Mouse (Mus musculus) liver, embryonic 11.5 days (tissue): ENCODE data around the gene Hand1. TPM values are rescaled to one million over a fixed set of nuclear protein-coding genes. Genes with fewer than 3 reads are reported as not detected.

ENCODE experiments used
- ATAC-seq: fragments of 200-750 bp; cut with Nextera tagmentation; replicated peaks from 2 replicates; pipeline ENCODE4 v1.8.0; 2017; ENCODE audit warnings: moderate number of reproducible peaks, mild to moderate bottlenecking, moderate TSS enrichment, moderate library complexity; ENCODE audit not compliant: low FRiP score
- DNase-seq: peaks from one replicate; pipeline ENCODE4 v3.0.0-alpha.2; 2017; ENCODE audit warnings: low spot score
- H3K27ac ChIP-seq: fragments of 300-500 bp; sonication (generic); 2 replicates; pipeline ENCODE4 v1.5.1; 2014; ENCODE audit warnings: mild to moderate bottlenecking, low read depth, low read length, control low read depth
- H3K27me3 ChIP-seq: fragments of 300-500 bp; sonication (generic); replicated peaks from 2 replicates; pipeline ENCODE4 v1.6.1; 2014; ENCODE audit warnings: low read length, mixed read lengths; ENCODE audit not compliant: control insufficient read depth, insufficient read depth
- H3K36me3 ChIP-seq: fragments of 300-500 bp; sonication (generic); 2 replicates; pipeline ENCODE4 v1.6.1; 2014; ENCODE audit warnings: mild to moderate bottlenecking, low read length, moderate library complexity, mixed read lengths; ENCODE audit not compliant: control insufficient read depth, insufficient read depth
- H3K4me1 ChIP-seq: fragments of 300-500 bp; sonication (generic); replicated peaks from 2 replicates; pipeline ENCODE4 v1.6.1; 2014; ENCODE audit warnings: low read length, mixed read lengths; ENCODE audit not compliant: control insufficient read depth, insufficient read depth
- H3K4me2 ChIP-seq: fragments of 300-500 bp; sonication (generic); 2 replicates; pipeline ENCODE4 v1.6.1; 2014; ENCODE audit warnings: mild to moderate bottlenecking, control low read depth, moderate library complexity
- H3K4me3 ChIP-seq: fragments of 300-500 bp; sonication (generic); 2 replicates; pipeline ENCODE4 v1.5.1; 2014; ENCODE audit warnings: low read depth, low read length, control low read depth
- H3K9ac ChIP-seq: fragments of 300-500 bp; sonication (generic); 2 replicates; pipeline ENCODE4 v1.6.1; 2014; ENCODE audit warnings: low read depth, low read length, control low read depth
- H3K9me3 ChIP-seq: fragments of 300-500 bp; sonication (generic); 2 replicates; pipeline ENCODE4 v1.6.1; 2016; ENCODE audit warnings: low read length, inconsistent platforms, mixed read lengths; ENCODE audit not compliant: control insufficient read depth
- WGBS: fragments of 180-500 bp; shearing (Covaris S2); extraction: QIAGEN DNeasy Blood & Tissue Kit; methylation state at CpG from one replicate; pipeline ENCODE4 v1.1.7; 2014; 5-methylcytosine and 5-hydroxymethylcytosine counted together
- polyA plus RNA-seq: library from polyadenylated mRNA; unstranded; fragments of >200 nt; fragmentation: Nextera tagmentation; extraction: Ambion mirVana; gene quantifications from 2 replicates; pipeline ENCODE4 v1.2.1, GENCODE M21; 2014

Gene Hand1
- polyA plus RNA-seq, 1 experiment from 2014 or later: 11.0 TPM

GRCm38 (mm10) chr11:57802511-57802870, 30.1 kb downstream of the Hand1 start:
- Histone ChIP-seq H3K36me3 (0 out of 2 replicates have a peak, but pooled peaks cover 3% of the 10 kb centered on the region), H3K4me3 (peak overlapping the region; percentile 87), H3K9me3 (no peaks in the 10 kb centered on the region), H3K27ac (no peak overlapping the region), H3K9ac (peak overlapping the region; percentile 84), H3K4me2 (peak overlapping the region; percentile 99), H3K4me1 (peaks cover 11% of the 10 kb centered on the region), H3K27me3 (no peaks in the 10 kb centered on the region; the same call in 1 of the 2 replicates)
- DNase-seq (no peak), ATAC-seq (no peak)
- 2% methylated on average over 18 of the region's 18 CpGs for WGBS

- ATAC-seq (peak; percentile 61), DNase-seq (peak; percentile 71)
- H3K4me3 ChIP-seq: peak overlapping the region; percentile 87
- H3K36me3 ChIP-seq: 0 out of 2 replicates have a peak, but pooled peaks cover 3% of the 10 kb centered on the region
- H3K9me3 ChIP-seq: no peaks in the 10 kb centered on the region
- H3K27me3 ChIP-seq: no peaks in the 10 kb centered on the region; the same call in 1 of the 2 replicates
- under 1% methylated on average over 82 of the region's 85 CpGs for WGBS
- peak overlapping the region; percentile 49 for H3K27ac ChIP-seq
- H3K4me1 ChIP-seq: peaks cover 11% of the 10 kb centered on the region
- H3K9ac ChIP-seq: peak overlapping the region; percentile 84
- H3K4me2 ChIP-seq: peak overlapping the region; percentile 99
Measured at GRCm38 (mm10) chr11:57801766-57802510, 30.7 kb downstream of the Hand1 start.

- Histone ChIP-seq H3K27me3 (no peaks in the 10 kb centered on the region; the same call in 1 of the 2 replicates), H3K4me1 (peaks cover 11% of the 10 kb centered on the region), H3K4me3 (peak within 1 kb of the TSS; percentile 87), H3K27ac (peak within 1 kb of the TSS; percentile 49), H3K4me2 (peak within 1 kb of the TSS; percentile 99), H3K9me3 (no peaks in the 10 kb centered on the region), H3K36me3 (0 out of 2 replicates have a peak, but pooled peaks cover 3% of the 10 kb centered on the region), H3K9ac (peak within 1 kb of the TSS; percentile 84)
- ATAC-seq (peak; percentile 96), DNase-seq (peak; percentile 93)
- WGBS: under 1% methylated on average over 66 of the region's 66 CpGs
Measured at GRCm38 (mm10) chr11:57800971-57801765, 31.4 kb downstream of the Hand1 start, which contains the start of gene Sap30l. Sap30l (plus strand) TSS chr11:57801637.

DNA sequence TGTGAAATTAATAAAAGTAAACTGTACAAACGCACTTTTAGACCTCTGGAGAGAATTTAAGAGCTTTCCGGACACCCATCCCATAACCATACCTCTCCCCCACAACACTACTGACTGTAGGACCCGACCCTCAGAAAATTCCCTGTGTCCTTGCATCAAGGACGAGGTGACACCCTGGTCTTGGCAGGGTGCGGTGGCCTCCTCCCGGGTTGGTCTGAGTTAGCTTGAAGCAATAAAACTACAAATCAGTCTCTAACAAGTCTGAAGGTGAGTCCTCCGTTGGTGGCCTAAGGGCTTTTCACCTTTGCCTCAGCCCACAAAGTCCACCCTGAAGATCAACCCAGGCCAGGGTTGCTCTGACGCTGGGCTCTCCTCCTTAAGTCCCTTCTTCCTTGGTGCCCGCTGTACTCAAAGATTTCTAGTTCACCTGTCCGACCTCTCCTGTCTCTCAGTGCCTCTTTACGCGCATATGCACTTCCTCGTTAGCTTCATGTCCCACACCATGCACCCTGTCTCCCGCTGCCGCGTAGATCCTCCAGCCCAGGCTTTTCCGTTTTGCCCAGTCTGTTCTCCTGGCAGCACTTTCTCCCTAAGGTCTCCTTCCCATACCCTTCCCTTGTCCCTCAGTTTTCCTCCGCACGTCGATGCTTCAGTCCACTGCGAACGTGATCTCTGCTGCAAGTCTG, 32.2 kb downstream of the Hand1 start:
- Histone ChIP-seq H3K27ac (peak overlapping the region; percentile 34; the same call in 1 of the 2 replicates), H3K27me3 (no peaks in the 10 kb centered on the region; the same call in 1 of the 2 replicates), H3K9ac (peak overlapping the region; percentile 84), H3K4me1 (peaks cover 11% of the 10 kb centered on the region), H3K4me2 (peak overlapping the region; percentile 99), H3K9me3 (no peaks in the 10 kb centered on the region), H3K4me3 (peak overlapping the region; percentile 87), H3K36me3 (0 out of 2 replicates have a peak, but pooled peaks cover 2% of the 10 kb centered on the region)
- no peak for ATAC-seq
- WGBS: 17% methylated on average over 22 of the region's 22 CpGs
- peak; percentile 64 for DNase-seq

DNA sequence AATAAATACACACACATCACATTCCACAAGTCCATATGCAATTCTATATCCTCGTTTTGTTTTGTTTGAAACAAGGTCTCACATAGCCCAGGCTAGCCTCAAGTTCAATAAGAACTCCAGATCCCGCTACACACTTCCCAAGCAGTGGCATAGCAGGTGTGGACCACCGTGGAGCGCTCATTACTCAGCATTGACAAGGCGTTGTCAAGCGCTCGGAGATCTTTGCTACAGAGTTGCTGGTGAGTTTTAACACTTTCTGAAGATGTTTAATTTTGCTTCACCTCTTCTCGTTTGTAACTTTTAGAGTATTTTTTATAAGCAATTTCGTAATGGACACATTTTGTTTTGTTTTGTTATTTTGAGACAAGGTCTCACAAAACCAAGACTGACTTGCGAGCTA, 33.2 kb downstream of the Hand1 start:
- Histone ChIP-seq H3K27me3 (no peaks in the 10 kb centered on the region; the same call in 1 of the 2 replicates), H3K4me3 (no peak overlapping the region), H3K4me1 (peaks cover 11% of the 10 kb centered on the region), H3K36me3 (no peaks in the 10 kb centered on the region), H3K9ac (no peak overlapping the region), H3K4me2 (no peak overlapping the region), H3K9me3 (no peaks in the 10 kb centered on the region), H3K27ac (no peak overlapping the region)
- WGBS: 84% methylated on average over 10 of the region's 10 CpGs
- DNase-seq (no peak), ATAC-seq (no peak)

DNA sequence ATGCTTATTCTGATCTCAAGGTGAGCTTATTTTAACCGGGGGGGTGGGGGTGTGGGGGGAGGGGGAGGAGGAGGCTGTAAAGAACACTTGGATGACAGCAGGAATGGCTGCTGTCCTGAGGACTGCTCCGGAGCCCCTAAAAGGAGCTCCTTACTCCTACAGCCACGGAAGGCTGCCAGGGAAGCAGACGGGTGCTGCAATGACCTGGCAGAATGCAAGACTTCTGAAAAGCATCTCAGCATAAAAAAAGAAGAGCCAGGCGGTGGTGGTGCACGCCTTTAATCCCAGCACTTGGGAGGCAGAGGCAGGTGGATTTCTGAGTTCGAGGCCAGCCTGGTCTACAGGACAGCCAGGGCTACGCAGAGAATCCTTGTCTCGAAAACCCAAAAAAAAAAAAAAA, 34.8 kb downstream of the Hand1 start:
- no peaks in the 10 kb centered on the region for H3K36me3 ChIP-seq
- H3K27ac ChIP-seq: no peak overlapping the region
- peaks cover 8% of the 10 kb centered on the region for H3K4me1 ChIP-seq
- no peak overlapping the region for H3K4me3 ChIP-seq
- H3K4me2 ChIP-seq: no peak overlapping the region
- H3K9ac ChIP-seq: no peak overlapping the region
- no peaks in the 10 kb centered on the region; the same call in 1 of the 2 replicates for H3K27me3 ChIP-seq
- ATAC-seq: no peak
- no peaks in the 10 kb centered on the region for H3K9me3 ChIP-seq
- WGBS: 79% methylated on average over 8 of the region's 9 CpGs
- DNase-seq: no peak

- Histone ChIP-seq H3K4me1 (no peaks in the 10 kb centered on the region), H3K9me3 (no peaks in the 10 kb centered on the region), H3K9ac (no peak overlapping the region), H3K27me3 (no peaks in the 10 kb centered on the region), H3K4me3 (no peak overlapping the region), H3K27ac (no peak overlapping the region), H3K4me2 (no peak overlapping the region), H3K36me3 (no peaks in the 10 kb centered on the region)
- DNase-seq (no peak), ATAC-seq (no peak)
- WGBS: 61% methylated on average over 6 of the region's 6 CpGs
Measured at GRCm38 (mm10) chr11:57795086-57795485, 37.5 kb downstream of the Hand1 start.

- 0 out of 2 replicates have a peak, but pooled peaks have one; percentile 47 for ATAC-seq
- peak overlapping the region; percentile 41 for H3K4me2 ChIP-seq
- DNase-seq: no peak
- 29% methylated on average over 21 of the region's 21 CpGs for WGBS
- no peaks in the 10 kb centered on the region for H3K4me1 ChIP-seq
- no peaks in the 10 kb centered on the region for H3K9me3 ChIP-seq
- H3K27ac ChIP-seq: no peak overlapping the region
- no peaks in the 10 kb centered on the region for H3K27me3 ChIP-seq
- H3K4me3 ChIP-seq: 0 out of 2 replicates have a peak overlapping the region, but pooled peaks have one; percentile 5
- H3K36me3 ChIP-seq: no peaks in the 10 kb centered on the region
- no peak overlapping the region for H3K9ac ChIP-seq
Measured at GRCm38 (mm10) chr11:57790866-57791535, 41.6 kb downstream of the Hand1 start.
